Mouse (Mus musculus) forebrain, embryonic 10.5 days (tissue): ENCODE results near the gene Dhx8. TPM values are rescaled to one million over a fixed set of nuclear protein-coding genes. Genes with fewer than 3 reads are reported as not detected.
A peak's percentile ranks its signal among the peaks of the same experiment; 100 is the strongest.

Source experiments
- DNase-seq: peaks from one replicate; pipeline ENCODE4 v3.0.0-alpha.2; 2017; ENCODE audit warnings: low spot score; ENCODE audit errors: extremely low spot score
- H3K27ac ChIP-seq: fragments of 300-500 bp; sonication (generic); 2 replicates; pipeline ENCODE4 v1.5.1; 2016; ENCODE audit warnings: mild to moderate bottlenecking
- H3K27me3 ChIP-seq: fragments of 300-500 bp; sonication (generic); 2 replicates; pipeline ENCODE4 v1.6.1; 2016; ENCODE audit warnings: mild to moderate bottlenecking; ENCODE audit not compliant: poor library complexity, severe bottlenecking
- H3K36me3 ChIP-seq: fragments of 300-500 bp; sonication (generic); replicated peaks from 2 replicates; pipeline ENCODE4 v1.6.1; 2016; ENCODE audit warnings: mild to moderate bottlenecking, moderate library complexity
- H3K4me1 ChIP-seq: fragments of 300-500 bp; sonication (generic); 2 replicates; pipeline ENCODE4 v1.6.1; 2016
- H3K4me3 ChIP-seq: fragments of 300-500 bp; sonication (generic); 2 replicates; pipeline ENCODE4 v1.5.1; 2016; ENCODE audit warnings: mild to moderate bottlenecking, moderate library complexity
- H3K9me3 ChIP-seq: fragments of 300-500 bp; sonication (generic); 2 replicates; pipeline ENCODE4 v1.6.1; 2016; ENCODE audit warnings: mild to moderate bottlenecking, moderate library complexity
- WGBS: fragments of 180-500 bp; shearing (Covaris S2); methylation state at CpG from one replicate; pipeline ENCODE4 v1.1.7; 2016; 5-methylcytosine and 5-hydroxymethylcytosine counted together
- polyA plus RNA-seq: library from polyadenylated mRNA; unstranded; fragments of >200 nt; fragmentation: Nextera tagmentation; extraction: Ambion mirVana; gene quantifications from 2 replicates; pipeline ENCODE4 v1.2.1, GENCODE M21; 2016

Gene Dhx8
- polyA plus RNA-seq, 1 experiment from 2014 or later: 51.2 TPM

DNA sequence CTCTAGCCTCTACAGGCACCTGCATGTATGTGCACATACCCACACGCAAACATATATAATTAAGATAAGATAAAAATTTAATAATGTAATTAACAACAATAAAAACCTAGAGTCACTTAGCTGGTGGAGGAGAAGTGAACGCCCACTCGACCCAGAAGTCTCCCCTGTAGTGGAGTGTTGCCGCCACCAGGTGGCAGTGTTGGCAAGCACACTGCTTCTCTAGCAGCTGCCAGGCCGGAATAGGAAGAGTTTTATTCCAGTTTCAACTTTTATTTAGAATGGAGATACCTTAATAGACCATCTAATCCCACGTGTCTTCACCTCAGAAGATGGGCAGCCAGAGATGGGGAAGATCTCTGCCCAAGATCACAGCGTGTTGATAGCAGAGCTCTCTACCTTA is 80.5 kb downstream of the Dhx8 start:
- Histone ChIP-seq H3K4me1 (peaks cover 37% of the 10 kb centered on the region), H3K27me3 (peaks cover 70% of the 10 kb centered on the region), H3K4me3 (no peak overlapping the region), H3K27ac (no peak overlapping the region), H3K36me3 (no peaks in the 10 kb centered on the region), H3K9me3 (no peaks in the 10 kb centered on the region)
- DNase-seq: peak; percentile 78
- 3% methylated on average over 7 of the region's 7 CpGs for WGBS

DNA sequence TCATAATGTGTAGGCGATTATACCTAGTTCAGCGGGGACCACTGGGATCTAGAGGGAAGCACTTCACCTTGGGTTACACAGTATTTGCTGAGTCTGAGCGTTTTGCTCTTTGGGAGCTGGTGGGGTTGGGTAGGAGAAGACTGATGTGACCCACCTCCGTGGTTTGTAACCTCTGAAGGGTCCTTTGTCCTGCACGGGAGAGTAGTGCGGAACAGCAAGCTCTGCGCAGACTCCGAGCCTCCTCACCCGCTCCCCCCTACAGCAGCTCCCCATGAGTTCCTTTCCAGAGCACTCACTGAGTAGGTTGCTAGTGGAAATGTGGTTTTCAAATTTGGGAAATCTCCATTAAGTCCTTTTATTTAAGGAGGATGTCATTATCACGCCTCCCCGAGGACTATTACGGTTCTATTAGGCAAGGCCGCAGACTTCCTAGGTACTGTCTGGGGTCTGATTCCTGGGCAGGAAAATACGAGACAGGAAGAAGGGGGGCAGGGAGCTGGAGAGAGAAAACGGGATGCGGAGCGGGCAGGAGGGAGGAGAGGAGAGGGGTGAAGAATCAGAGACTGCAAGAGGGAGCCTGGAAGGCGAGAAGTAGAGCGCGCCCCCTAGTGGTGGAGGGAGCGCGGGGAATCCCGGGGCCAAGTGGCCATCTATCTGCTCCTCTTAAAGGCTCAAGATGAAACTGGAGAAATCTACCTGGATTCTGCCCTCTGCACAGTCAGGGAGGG is 81.8 kb downstream of the Dhx8 start:
- Histone ChIP-seq H3K4me3 (peak overlapping the region; percentile 48), H3K27me3 (peaks cover 58% of the 10 kb centered on the region), H3K27ac (peak overlapping the region; percentile 75), H3K36me3 (no peaks in the 10 kb centered on the region), H3K9me3 (no peaks in the 10 kb centered on the region), H3K4me1 (peaks cover 30% of the 10 kb centered on the region)
- DNase-seq: peak; percentile 90
- 10% methylated on average over 23 of the region's 23 CpGs for WGBS

DNA sequence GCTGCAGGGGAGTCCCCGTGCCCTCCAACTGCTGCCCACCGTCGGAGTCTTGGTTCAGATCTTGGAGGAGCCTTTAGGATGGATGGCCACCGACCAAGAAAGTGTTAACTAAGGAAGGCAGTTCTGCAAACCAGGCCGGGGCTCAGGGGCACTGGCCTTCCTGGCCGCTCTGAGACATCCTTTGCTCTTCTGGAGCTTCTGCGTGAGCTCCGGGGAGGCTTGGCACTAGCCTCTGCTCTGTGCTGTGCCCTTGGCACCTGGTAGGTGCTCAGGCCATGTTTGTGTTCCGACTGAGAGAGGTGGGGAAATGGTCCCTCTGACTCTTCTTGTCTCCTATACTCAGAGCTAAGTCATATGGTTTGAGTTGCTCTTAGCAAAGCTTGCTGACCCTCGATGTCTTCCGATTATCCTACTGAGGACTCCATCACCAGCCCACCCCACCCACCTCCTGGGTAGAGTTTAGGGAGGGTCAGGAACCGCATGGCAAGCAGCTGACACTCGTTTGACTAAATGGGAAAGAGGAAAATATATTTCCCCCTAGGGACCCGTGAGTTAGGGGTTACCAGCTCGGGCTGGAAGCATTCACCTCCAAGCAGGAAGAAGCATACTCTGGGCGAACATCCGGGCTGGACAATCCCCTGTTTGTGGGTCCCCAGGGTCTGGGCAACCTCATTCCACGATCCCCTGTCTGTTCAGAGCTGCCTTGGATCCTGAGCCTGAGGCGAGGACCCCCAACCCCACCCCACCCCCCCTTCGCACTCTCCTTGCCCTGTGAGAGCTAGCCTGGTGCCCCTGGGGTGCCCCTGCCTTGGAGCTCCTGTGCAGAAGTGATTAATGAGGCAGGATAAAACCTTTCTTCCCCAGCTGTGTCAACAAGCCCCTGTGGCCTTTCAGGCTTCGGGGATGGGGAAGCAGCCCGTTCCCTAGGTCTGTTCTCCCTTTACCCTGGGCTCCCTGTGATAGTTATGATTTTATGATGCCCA is 82.7 kb downstream of the Dhx8 start:
- peaks cover 49% of the 10 kb centered on the region for H3K27me3 ChIP-seq

More for the DNA sequence above, 82.7 kb downstream of the Dhx8 start:
- peaks cover 29% of the 10 kb centered on the region for H3K4me1 ChIP-seq
- peak; percentile 25 for DNase-seq
- H3K27ac ChIP-seq: peak overlapping the region; percentile 75
- H3K4me3 ChIP-seq: peak overlapping the region; percentile 48
- no peaks in the 10 kb centered on the region for H3K36me3 ChIP-seq
- H3K9me3 ChIP-seq: peaks cover 5% of the 10 kb centered on the region; the same call in 1 of the 2 replicates
- WGBS: 22% methylated on average over 22 of the region's 22 CpGs

Other genes starting within 250 kb of the Dhx8 start
- 26.2 and 27.4 TPM in 2 replicates for gene Brca1, start 181.0 kb upstream of the Dhx8 start, polyA plus RNA-seq
- gene Nbr1, start 180.8 kb upstream of the Dhx8 start, polyA plus RNA-seq: 61.7 and 69.9 TPM in 2 replicates
- 1.5 and 1.8 TPM in 2 replicates for gene Tmem106a, start 150.7 kb upstream of the Dhx8 start, polyA plus RNA-seq
- not detected in 2 replicates for gene Gm11634, start 133.7 kb upstream of the Dhx8 start, polyA plus RNA-seq
- gene Rdm1, start 105.7 kb upstream of the Dhx8 start, polyA plus RNA-seq: 30.7 and 33.9 TPM in 2 replicates
- 2.4 and 3.1 TPM in 2 replicates for gene Arl4d, start 67.4 kb upstream of the Dhx8 start, polyA plus RNA-seq
- gene Etv4, start 52.5 kb downstream of the Dhx8 start, polyA plus RNA-seq: 10.2 and 15.0 TPM in 2 replicates
- gene Meox1, start 161.5 kb downstream of the Dhx8 start, polyA plus RNA-seq: 0.86 and 0.97 TPM in 2 replicates
- gene Sost, start 234.1 kb downstream of the Dhx8 start, polyA plus RNA-seq: not detected in 2 replicates